Mouse (Mus musculus): ENCODE results near the gene Fam122a. TPM values are rescaled to one million over a fixed set of nuclear protein-coding genes. Genes with fewer than 3 reads are reported as not detected.

The Fam122a gene
- polyA plus RNA-seq, 1 experiment, result 17.6 TPM

- Histone ChIP-seq H3K4me3 (ENCODE audit: insufficient read depth, poor library complexity, severe bottlenecking) (no peak overlapping the region), H3K79me3 (ENCODE audit: low read depth) (no peaks in the 10 kb centered on the region), H3K27me3 (ENCODE audit: control insufficient read depth, insufficient read depth, insufficient read length) (no peaks in the 10 kb centered on the region), H3K36me3 (ENCODE audit: control insufficient read depth, insufficient read depth) (no peaks in the 10 kb centered on the region), H3K79me2 (ENCODE audit: control insufficient read depth, insufficient read depth) (no peaks in the 10 kb centered on the region), H3ac (ENCODE audit: control insufficient read depth, insufficient read length, low read depth) (no peak overlapping the region)
- TF ChIP-seq MYOD1 (IDR thresholded peaks at IDR 0.05; ENCODE audit: control insufficient read depth, insufficient read length, low read depth) (no peak), MAX (IDR thresholded peaks at IDR 0.05) (no peak), CTCF (IDR thresholded peaks at IDR 0.05; ENCODE audit: control insufficient read depth, insufficient read depth, insufficient read length) (no peak), MYOG (IDR thresholded peaks at IDR 0.05; ENCODE audit: control insufficient read depth, extremely low read depth, insufficient read length) (no peak), FOSL1 (IDR thresholded peaks at IDR 0.05; ENCODE audit: insufficient read depth, low read length, poor library complexity, severe bottlenecking) (no peak), CEBPB (IDR thresholded peaks at IDR 0.05; ENCODE audit: low read depth) (no peak), USF1 (IDR thresholded peaks at IDR 0.05; ENCODE audit: low read depth) (no peak)
Observed at GRCm38 (mm10) chr19:24518384-24518783, 41.2 kb upstream of the Fam122a start.

DNA sequence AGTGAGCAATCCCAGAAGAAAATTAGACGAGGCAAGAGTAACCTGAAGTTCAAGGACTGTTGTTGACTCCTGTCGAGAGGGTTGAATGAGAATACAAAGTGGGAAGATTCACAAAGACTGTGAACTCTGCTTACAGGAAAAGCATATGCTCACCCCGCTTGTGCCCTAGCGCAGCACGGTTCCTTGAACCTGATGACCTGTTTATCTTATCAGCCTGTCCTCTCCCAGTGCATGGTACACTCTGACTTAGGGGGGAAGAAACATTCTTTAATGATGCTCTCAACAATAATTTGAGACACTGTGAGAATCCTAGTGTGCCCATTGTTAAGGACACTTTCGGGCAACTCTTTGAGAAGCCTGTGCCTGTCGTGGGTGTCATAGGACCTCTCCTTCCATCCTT is 39.9 kb upstream of the Fam122a start:
- Histone ChIP-seq H3ac (ENCODE audit: control insufficient read depth, insufficient read length, low read depth) (no peak overlapping the region), H3K79me2 (ENCODE audit: control insufficient read depth, insufficient read depth) (no peaks in the 10 kb centered on the region), H3K79me3 (ENCODE audit: low read depth) (no peaks in the 10 kb centered on the region), H3K36me3 (ENCODE audit: control insufficient read depth, insufficient read depth) (no peaks in the 10 kb centered on the region), H3K27me3 (ENCODE audit: control insufficient read depth, insufficient read depth, insufficient read length) (no peaks in the 10 kb centered on the region), H3K4me3 (ENCODE audit: insufficient read depth, poor library complexity, severe bottlenecking) (no peak overlapping the region)
- no peak for TF ChIP-seq CTCF (IDR thresholded peaks at IDR 0.05; ENCODE audit: control insufficient read depth, insufficient read depth, insufficient read length)
- TF ChIP-seq FOSL1 (IDR thresholded peaks at IDR 0.05; ENCODE audit: insufficient read depth, low read length, poor library complexity, severe bottlenecking), result no peak

- no peaks in the 10 kb centered on the region for H3K27me3 ChIP-seq (ENCODE audit: control insufficient read depth, insufficient read depth, insufficient read length)
- H3K36me3 ChIP-seq (ENCODE audit: control insufficient read depth, insufficient read depth), result no peaks in the 10 kb centered on the region
- H3ac ChIP-seq (ENCODE audit: control insufficient read depth, insufficient read length, low read depth), result no peak overlapping the region
- H3K4me3 ChIP-seq (ENCODE audit: insufficient read depth, poor library complexity, severe bottlenecking), result no peak overlapping the region
- H3K79me3 ChIP-seq (ENCODE audit: low read depth), result no peaks in the 10 kb centered on the region
- TF ChIP-seq MYOD1 (IDR thresholded peaks at IDR 0.05; ENCODE audit: control insufficient read depth, insufficient read length, low read depth) (no peak), CEBPB (IDR thresholded peaks at IDR 0.05; ENCODE audit: low read depth) (no peak), USF1 (IDR thresholded peaks at IDR 0.05; ENCODE audit: low read depth) (no peak), MYOG (IDR thresholded peaks at IDR 0.05; ENCODE audit: control insufficient read depth, extremely low read depth, insufficient read length) (no peak), MAX (IDR thresholded peaks at IDR 0.05) (no peak), FOSL1 (IDR thresholded peaks at IDR 0.05; ENCODE audit: insufficient read depth, low read length, poor library complexity, severe bottlenecking) (no peak), CTCF (IDR thresholded peaks at IDR 0.05; ENCODE audit: control insufficient read depth, insufficient read depth, insufficient read length) (no peak)
- no peaks in the 10 kb centered on the region for H3K79me2 ChIP-seq (ENCODE audit: control insufficient read depth, insufficient read depth)
Observed at GRCm38 (mm10) chr19:24515941-24516340, 38.8 kb upstream of the Fam122a start.

- no peak for TF ChIP-seq FOSL1 (IDR thresholded peaks at IDR 0.05; ENCODE audit: insufficient read depth, low read length, poor library complexity, severe bottlenecking)
- TF ChIP-seq MYOD1 (IDR thresholded peaks at IDR 0.05; ENCODE audit: control insufficient read depth, insufficient read length, low read depth), result no peak
- TF ChIP-seq CEBPB (IDR thresholded peaks at IDR 0.05; ENCODE audit: low read depth), result no peak
- TF ChIP-seq CTCF (IDR thresholded peaks at IDR 0.05; ENCODE audit: control insufficient read depth, insufficient read depth, insufficient read length), result no peak
- TF ChIP-seq USF1 (IDR thresholded peaks at IDR 0.05; ENCODE audit: low read depth), result no peak
- no peak for TF ChIP-seq MYOG (IDR thresholded peaks at IDR 0.05; ENCODE audit: control insufficient read depth, extremely low read depth, insufficient read length)
- TF ChIP-seq MAX (IDR thresholded peaks at IDR 0.05), result no peak
- Histone ChIP-seq H3K79me3 (ENCODE audit: low read depth) (no peaks in the 10 kb centered on the region), H3K27me3 (ENCODE audit: control insufficient read depth, insufficient read depth, insufficient read length) (no peaks in the 10 kb centered on the region), H3K36me3 (ENCODE audit: control insufficient read depth, insufficient read depth) (no peaks in the 10 kb centered on the region), H3ac (ENCODE audit: control insufficient read depth, insufficient read length, low read depth) (no peak overlapping the region), H3K79me2 (ENCODE audit: control insufficient read depth, insufficient read depth) (no peaks in the 10 kb centered on the region), H3K4me3 (ENCODE audit: insufficient read depth, poor library complexity, severe bottlenecking) (no peak overlapping the region)
Observed at GRCm38 (mm10) chr19:24514661-24515642, 37.8 kb upstream of the Fam122a start.

- TF ChIP-seq CTCF (IDR thresholded peaks at IDR 0.05; ENCODE audit: control insufficient read depth, insufficient read depth, insufficient read length) (no peak), FOSL1 (IDR thresholded peaks at IDR 0.05; ENCODE audit: insufficient read depth, low read length, poor library complexity, severe bottlenecking) (no peak), MAX (IDR thresholded peaks at IDR 0.05) (no peak), MYOD1 (IDR thresholded peaks at IDR 0.05; ENCODE audit: control insufficient read depth, insufficient read length, low read depth) (no peak), CEBPB (IDR thresholded peaks at IDR 0.05; ENCODE audit: low read depth) (no peak), MYOG (IDR thresholded peaks at IDR 0.05; ENCODE audit: control insufficient read depth, extremely low read depth, insufficient read length) (no peak), USF1 (IDR thresholded peaks at IDR 0.05; ENCODE audit: low read depth) (no peak)
Observed at GRCm38 (mm10) chr19:24513105-24513843, 36.1 kb upstream of the Fam122a start.

More at GRCm38 (mm10) chr19:24513105-24513843, 36.1 kb upstream of the Fam122a start:
- no peaks in the 10 kb centered on the region for H3K79me2 ChIP-seq (ENCODE audit: control insufficient read depth, insufficient read depth)
- H3K4me3 ChIP-seq (ENCODE audit: insufficient read depth, poor library complexity, severe bottlenecking), result no peak overlapping the region
- no peaks in the 10 kb centered on the region for H3K36me3 ChIP-seq (ENCODE audit: control insufficient read depth, insufficient read depth)
- no peak overlapping the region for H3ac ChIP-seq (ENCODE audit: control insufficient read depth, insufficient read length, low read depth)
- no peaks in the 10 kb centered on the region for H3K27me3 ChIP-seq (ENCODE audit: control insufficient read depth, insufficient read depth, insufficient read length)
- no peaks in the 10 kb centered on the region for H3K79me3 ChIP-seq (ENCODE audit: low read depth)

Data from C2C12 (cell line).